Mouse (Mus musculus) stomach, postnatal 0 days (tissue): ENCODE measurements at regions not wholly inside any gene's neighbourhood (a gene's known extent, or its start where the extent isn't known, plus 50 kb on each side); places are given as distances from the start of the nearest gene placed in this dataset.

ENCODE experiments used
- ATAC-seq: fragments of 200-750 bp; cut with Nextera tagmentation; 2 replicates; pipeline ENCODE4 v1.8.0; 2017; ENCODE audit not compliant: low FRiP score, low TSS enrichment
- DNase-seq: peaks from one replicate; pipeline ENCODE4 v3.0.0-alpha.2; 2016; ENCODE audit warnings: low spot score
- H3K27ac ChIP-seq: fragments of 300-500 bp; sonication (generic); replicated peaks from 2 replicates; pipeline ENCODE4 v1.5.1; 2014; ENCODE audit warnings: mild to moderate bottlenecking, control low read depth
- H3K27me3 ChIP-seq: fragments of 300-500 bp; sonication (generic); 2 replicates; pipeline ENCODE4 v1.6.1; 2014; ENCODE audit warnings: low read length; ENCODE audit not compliant: control insufficient read depth, insufficient read depth
- H3K36me3 ChIP-seq: fragments of 300-500 bp; sonication (generic); 2 replicates; pipeline ENCODE4 v1.6.1; 2014; ENCODE audit warnings: low read length, mixed read lengths; ENCODE audit not compliant: control insufficient read depth, insufficient read depth
- H3K4me1 ChIP-seq: fragments of 300-500 bp; sonication (generic); replicated peaks from 2 replicates; pipeline ENCODE4 v1.6.1; 2014; ENCODE audit warnings: antibody characterized with exemption; ENCODE audit not compliant: control insufficient read depth, insufficient read depth
- H3K4me2 ChIP-seq: fragments of 300-500 bp; sonication (generic); replicated peaks from 2 replicates; pipeline ENCODE4 v1.6.1; 2014; ENCODE audit warnings: low read depth, mild to moderate bottlenecking, control low read depth, moderate library complexity
- H3K4me3 ChIP-seq: fragments of 300-500 bp; sonication (generic); 2 replicates; pipeline ENCODE4 v1.5.1; 2014; ENCODE audit warnings: low read depth, low read length, control low read depth
- H3K9ac ChIP-seq: fragments of 300-500 bp; sonication (generic); 2 replicates; pipeline ENCODE4 v1.6.1; 2014; ENCODE audit warnings: mild to moderate bottlenecking, low read length, control low read depth, mixed read lengths
- H3K9me3 ChIP-seq: fragments of 300-500 bp; sonication (generic); 2 replicates; pipeline ENCODE4 v1.6.1; 2016; ENCODE audit warnings: low read length; ENCODE audit not compliant: control insufficient read depth
- CTCF ChIP-seq: IDR thresholded peaks from 2 replicates; pipeline ENCODE4 v1.5.1; 2016; ENCODE audit warnings: antibody characterized with exemption, low read depth, mild to moderate bottlenecking, moderate library complexity
- EP300 ChIP-seq: optimal IDR thresholded peaks from 2 replicates; pipeline ENCODE3; 2016; ENCODE audit warnings: antibody characterized with exemption
- WGBS: fragments of 180-500 bp; shearing (Covaris S2); extraction: QIAGEN DNeasy Blood & Tissue Kit; methylation state at CpG from one replicate; pipeline ENCODE4 v1.1.7; 2014; 5-methylcytosine and 5-hydroxymethylcytosine counted together

DNA sequence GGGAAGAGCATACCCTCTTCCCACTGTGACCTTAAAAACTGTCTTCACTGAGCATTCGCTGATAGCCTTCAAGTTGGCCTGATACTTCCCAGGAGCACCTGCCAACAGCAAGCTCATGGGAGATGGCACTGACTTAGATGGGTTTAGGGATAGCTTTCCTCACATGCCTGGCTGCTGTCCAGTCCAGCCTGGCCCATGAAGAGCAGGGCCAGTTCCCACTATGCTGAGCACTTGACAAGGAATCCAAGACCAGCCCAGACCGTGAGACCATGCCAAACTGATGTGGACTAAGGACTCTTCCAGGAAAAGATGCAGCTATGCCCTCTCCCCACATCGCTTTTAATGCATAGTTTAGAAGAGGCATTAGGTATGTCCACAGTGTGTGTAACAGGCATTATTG is 155.0 kb downstream of the Snx10 start:
- Histone ChIP-seq H3K4me2 (no peak overlapping the region), H3K9me3 (no peaks in the 10 kb centered on the region), H3K36me3 (no peaks in the 10 kb centered on the region), H3K4me1 (no peaks in the 10 kb centered on the region), H3K9ac (no peak overlapping the region), H3K27ac (no peak overlapping the region), H3K27me3 (no peaks in the 10 kb centered on the region), H3K4me3 (no peak overlapping the region)
- WGBS: 90% methylated on average over 3 of the region's 3 CpGs
- ATAC-seq (no peak), DNase-seq (no peak)
- TF ChIP-seq EP300 (no peak), CTCF (no peak)

DNA sequence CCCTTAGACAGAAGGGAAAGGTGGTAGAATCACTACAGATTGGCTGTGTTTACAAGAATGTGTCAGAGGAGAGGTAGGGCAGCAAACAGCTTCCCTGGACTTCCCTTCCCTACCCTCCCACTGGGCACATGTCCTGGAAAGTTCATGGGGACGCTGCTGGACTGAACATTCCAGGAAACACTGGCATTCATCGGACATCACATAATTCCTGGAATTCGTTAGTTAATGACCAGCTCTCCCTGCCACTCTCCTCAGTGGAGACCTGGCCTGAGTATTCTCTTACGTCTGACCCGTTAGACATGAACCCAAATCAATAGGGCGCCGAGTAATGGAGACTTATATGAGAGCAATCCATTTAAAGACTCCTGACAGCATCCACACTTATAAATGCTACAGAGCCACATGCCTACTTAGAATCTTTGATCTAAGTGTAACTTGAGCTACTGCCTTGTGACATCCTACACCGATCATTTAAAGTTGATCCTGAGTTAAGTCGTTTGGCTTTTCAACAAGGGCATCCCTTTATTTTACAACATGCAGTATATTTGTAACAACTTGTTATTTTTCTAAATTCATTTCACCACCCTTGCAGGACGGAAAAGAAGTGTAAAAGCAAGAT is 156.6 kb downstream of the Snx10 start:
- Histone ChIP-seq H3K27me3 (no peaks in the 10 kb centered on the region), H3K4me1 (no peaks in the 10 kb centered on the region), H3K4me2 (no peak overlapping the region), H3K9me3 (no peaks in the 10 kb centered on the region), H3K4me3 (no peak overlapping the region), H3K27ac (no peak overlapping the region), H3K9ac (no peak overlapping the region), H3K36me3 (no peaks in the 10 kb centered on the region)
- WGBS: 55% methylated on average over 10 of the region's 10 CpGs
- no peak for DNase-seq
- TF ChIP-seq CTCF: no peak
- no peak for TF ChIP-seq EP300
- no peak for ATAC-seq

DNA sequence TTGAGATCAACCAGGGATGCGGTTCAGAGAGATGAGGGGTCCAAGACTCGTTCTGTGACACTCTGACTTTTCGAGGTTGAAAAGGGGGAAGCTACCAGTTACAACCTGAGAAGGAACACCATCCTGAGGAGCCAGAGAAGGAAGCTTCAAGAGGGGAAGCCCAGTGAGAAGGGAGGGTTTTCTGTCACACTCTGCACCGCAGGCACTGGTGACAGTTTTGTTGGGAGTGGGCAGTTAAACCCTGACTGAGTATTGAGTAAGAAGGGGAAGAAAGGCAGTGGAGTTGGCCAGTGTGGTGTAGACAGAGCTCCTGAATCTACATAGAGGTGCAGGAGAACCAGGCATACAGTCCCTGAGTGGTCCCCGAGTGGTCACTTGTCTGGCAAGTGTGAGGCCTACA is 159.4 kb downstream of the Snx10 start:
- no peak overlapping the region for H3K9ac ChIP-seq
- H3K4me1 ChIP-seq: no peaks in the 10 kb centered on the region
- H3K36me3 ChIP-seq: no peaks in the 10 kb centered on the region
- ATAC-seq (no peak), DNase-seq (no peak)
- TF ChIP-seq CTCF (no peak), EP300 (no peak)
- no peak overlapping the region for H3K4me3 ChIP-seq
- no peak overlapping the region for H3K4me2 ChIP-seq
- 86% methylated on average over 5 of the region's 5 CpGs for WGBS
- H3K27ac ChIP-seq: no peak overlapping the region
- H3K27me3 ChIP-seq: no peaks in the 10 kb centered on the region
- no peaks in the 10 kb centered on the region for H3K9me3 ChIP-seq

DNA sequence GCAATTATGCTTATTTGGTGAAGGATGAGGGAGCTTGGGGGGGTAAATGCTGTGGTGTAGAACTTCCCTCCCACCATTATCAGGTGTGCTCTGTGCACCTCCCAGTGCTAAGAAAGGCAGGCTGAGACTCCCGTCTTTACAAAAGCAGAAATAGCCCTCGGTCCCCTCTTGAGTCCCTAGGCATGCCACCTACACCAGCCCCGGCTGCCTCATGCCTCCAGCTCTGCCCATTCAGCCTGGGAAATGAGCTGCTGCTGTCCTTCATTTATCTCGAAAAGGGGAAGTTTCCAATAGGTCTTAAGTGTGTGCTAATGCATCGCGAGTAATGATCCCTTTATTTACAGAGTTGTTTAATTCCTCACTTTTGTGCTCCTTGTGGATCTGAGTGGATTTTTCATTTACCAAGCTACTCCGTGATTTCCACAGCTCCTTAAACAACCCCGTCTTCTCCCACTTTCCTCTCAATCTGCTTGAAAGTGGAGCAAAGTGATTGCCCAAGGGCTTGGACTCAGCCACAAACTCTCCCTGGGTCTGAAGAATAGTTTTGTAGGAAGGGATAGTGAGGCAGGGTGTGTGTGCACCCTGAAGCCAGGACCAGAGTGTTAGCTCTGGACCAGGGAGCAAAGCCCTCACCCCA is 162.1 kb downstream of the Snx10 start:
- WGBS: 52% methylated on average over 8 of the region's 8 CpGs
- Histone ChIP-seq H3K4me3 (no peak overlapping the region), H3K36me3 (no peaks in the 10 kb centered on the region), H3K9me3 (no peaks in the 10 kb centered on the region), H3K4me2 (no peak overlapping the region), H3K4me1 (no peaks in the 10 kb centered on the region; the same call in 1 of the 2 replicates), H3K27ac (no peak overlapping the region), H3K27me3 (no peaks in the 10 kb centered on the region), H3K9ac (no peak overlapping the region)
- no peak for ATAC-seq
- TF ChIP-seq CTCF: no peak
- no peak for TF ChIP-seq EP300
- no peak for DNase-seq

DNA sequence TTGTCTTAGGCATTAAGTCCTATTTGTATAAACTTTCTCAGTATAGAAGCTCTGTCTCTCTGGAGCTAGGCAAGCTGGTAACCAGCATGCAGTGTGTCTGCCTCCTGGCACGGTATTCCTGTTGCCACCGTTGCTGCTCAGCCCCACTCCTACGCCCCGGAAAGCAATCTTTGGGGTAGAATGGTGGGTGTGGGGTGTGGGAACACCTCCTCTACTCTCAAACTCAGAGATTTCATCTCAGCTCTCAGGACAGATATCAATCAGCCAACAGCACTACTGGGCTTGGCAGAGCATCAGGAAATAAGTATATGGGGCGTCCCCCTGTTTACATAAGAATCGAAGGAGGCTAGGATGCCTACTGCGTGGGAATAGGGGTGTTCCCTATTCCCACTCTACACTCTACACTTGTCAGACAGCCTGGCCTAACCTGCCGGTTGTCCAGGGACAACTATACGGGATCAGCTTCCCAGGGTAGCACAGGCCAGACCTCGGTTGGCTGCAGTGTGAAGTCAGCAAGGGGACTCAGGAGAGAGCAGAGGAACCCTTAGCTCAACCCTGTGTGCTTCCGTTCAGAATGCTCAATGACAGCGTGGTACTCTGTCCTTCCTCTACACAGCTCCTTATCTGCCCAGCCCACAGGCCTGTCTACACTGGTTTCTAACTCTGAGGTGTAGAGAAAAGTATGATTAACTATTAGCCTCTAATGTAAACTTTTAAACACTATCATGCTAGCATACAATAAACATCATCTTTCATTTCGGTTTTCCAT is 167.3 kb downstream of the Snx10 start:
- WGBS: 62% methylated on average over 13 of the region's 13 CpGs
- TF ChIP-seq CTCF (no peak), EP300 (no peak)
- Histone ChIP-seq H3K9ac (no peak overlapping the region), H3K27ac (no peak overlapping the region), H3K4me2 (no peak overlapping the region), H3K36me3 (no peaks in the 10 kb centered on the region), H3K9me3 (no peaks in the 10 kb centered on the region), H3K4me3 (no peak overlapping the region), H3K27me3 (no peaks in the 10 kb centered on the region), H3K4me1 (no peaks in the 10 kb centered on the region; the same call in 1 of the 2 replicates)
- ATAC-seq: no peak
- DNase-seq: no peak

DNA sequence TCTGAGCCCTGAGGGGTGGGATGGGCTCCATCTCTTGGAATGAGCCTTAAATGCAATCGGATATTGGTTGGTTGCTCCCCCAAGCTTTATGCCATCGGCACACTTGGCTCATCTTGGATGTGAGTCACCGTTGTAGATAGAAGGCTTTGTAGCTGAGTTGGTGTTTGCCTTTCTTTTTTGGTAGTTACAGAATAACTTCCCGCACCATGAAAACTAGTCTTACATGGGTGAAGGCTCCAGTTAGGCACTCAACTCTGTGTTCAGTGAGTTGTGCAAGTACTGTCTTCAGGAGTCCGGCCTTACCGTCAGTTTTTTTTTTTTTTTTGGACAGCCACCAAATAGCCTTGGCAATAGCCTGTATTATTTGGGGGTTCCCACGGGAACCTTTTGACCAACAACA is 170.3 kb downstream of the Snx10 start:
- no peak overlapping the region for H3K4me3 ChIP-seq
- no peaks in the 10 kb centered on the region for H3K27me3 ChIP-seq
- WGBS: 74% methylated on average over 7 of the region's 7 CpGs
- H3K9me3 ChIP-seq: no peaks in the 10 kb centered on the region
- TF ChIP-seq CTCF (no peak), EP300 (no peak)
- DNase-seq (no peak), ATAC-seq (no peak)
- H3K9ac ChIP-seq: no peak overlapping the region
- H3K4me1 ChIP-seq: no peaks in the 10 kb centered on the region; the same call in 1 of the 2 replicates
- H3K36me3 ChIP-seq: no peaks in the 10 kb centered on the region
- no peak overlapping the region for H3K27ac ChIP-seq
- no peak overlapping the region for H3K4me2 ChIP-seq
